Mouse (Mus musculus) CH12.LX (cell line): ENCODE measurements at regions not wholly inside any gene's neighbourhood (a gene's known extent, or its start where the extent isn't known, plus 50 kb on each side); places are given as distances from the start of the nearest gene placed in this dataset.

Experiments
- DNase-seq: peaks from one replicate; pipeline ENCODE4 v3.0.0-alpha.2; 2013; ENCODE audit errors: extremely low read depth
- H3K27ac ChIP-seq: 2 replicates; pipeline ENCODE4 v1.5.1; 2012; ENCODE audit warnings: low read depth, mild to moderate bottlenecking, control low read depth, moderate library complexity; ENCODE audit not compliant: insufficient read depth
- H3K27me3 ChIP-seq: replicated peaks from 2 replicates; pipeline ENCODE3; 2012; ENCODE audit warnings: inconsistent platforms
- H3K36me3 ChIP-seq, 2 experiments: replicated peaks in 1 of 2; 2 replicates each; pipeline versions ENCODE3 to v1.6.1; 2012; ENCODE audit warnings: inconsistent platforms in 1 of 2, low read length in 1 of 2, mild to moderate bottlenecking in 1 of 2, mixed read lengths in 1 of 2, moderate library complexity in 1 of 2; ENCODE audit not compliant: control insufficient read depth in 1 of 2, insufficient read depth in 1 of 2
- H3K4me1 ChIP-seq, 2 experiments: 2 replicates each; pipeline ENCODE4 v1.6.1; 2012; ENCODE audit warnings: inconsistent platforms in 1 of 2, moderate library complexity in 1 of 2; ENCODE audit not compliant: insufficient read depth in 2 of 2, control insufficient read depth in 1 of 2
- H3K4me2 ChIP-seq: 2 replicates; pipeline ENCODE4 v1.6.1; 2012; ENCODE audit warnings: low read depth, mild to moderate bottlenecking, control low read depth; ENCODE audit not compliant: poor library complexity, insufficient read depth, severe bottlenecking
- H3K4me3 ChIP-seq, 3 experiments: fragments of 150-350 bp in 1 of 3; sonication (generic) in 1 of 3; replicated peaks in 1 of 3; 2 replicates each; pipeline versions ENCODE3 to v1.5.1; 2011 to 2012; ENCODE audit warnings: low read depth in 2 of 3, low read length in 2 of 3, mild to moderate bottlenecking in 2 of 3, moderate library complexity in 2 of 3, control low read depth in 1 of 3, improper control_type of control experiment in 1 of 3, inconsistent platforms in 1 of 3, mixed read lengths in 1 of 3; ENCODE audit not compliant: poor library complexity in 1 of 3
- H3K79me2 ChIP-seq: replicated peaks from 2 replicates; pipeline ENCODE4 v1.6.1; 2012; ENCODE audit warnings: mild to moderate bottlenecking, moderate library complexity; ENCODE audit not compliant: control insufficient read depth, poor library complexity, insufficient read depth, severe bottlenecking; ENCODE audit errors: extremely low read depth
- H3K9ac ChIP-seq: 2 replicates; pipeline ENCODE4 v1.6.1; 2012; ENCODE audit warnings: low read depth, mild to moderate bottlenecking, control low read depth, moderate library complexity; ENCODE audit not compliant: insufficient read depth
- H3K9me3 ChIP-seq: replicated peaks from 2 replicates; pipeline ENCODE3; 2012; ENCODE audit warnings: low read length, inconsistent platforms, mixed read lengths
- BHLHE40 ChIP-seq: IDR thresholded peaks from 2 replicates; pipeline ENCODE4 v1.6.1; 2011; ENCODE audit warnings: mild to moderate bottlenecking, low read depth, low read length, improper control_type of control experiment
- CTCF ChIP-seq, 2 experiments: IDR thresholded peaks in 1 of 2; conservative IDR thresholded peaks in 1 of 2; 2 replicates each; pipeline ENCODE4 v1.5.1; 2011 to 2012; ENCODE audit warnings: low read depth in 2 of 2, low read length in 2 of 2, improper control_type of control experiment in 1 of 2, inconsistent platforms in 1 of 2, mild to moderate bottlenecking in 1 of 2, moderate library complexity in 1 of 2
- E2F4 ChIP-seq: IDR thresholded peaks from 2 replicates; pipeline ENCODE4 v1.6.1; 2011; ENCODE audit warnings: low read depth, low read length, improper control_type of control experiment; ENCODE audit not compliant: insufficient replicate concordance
- ETS1 ChIP-seq: conservative IDR thresholded peaks from 2 replicates; pipeline ENCODE4 v1.6.1; 2012; ENCODE audit warnings: low read depth, mild to moderate bottlenecking, inconsistent platforms, low read length, improper control_type of control experiment, moderate library complexity
- KAT2A ChIP-seq: IDR thresholded peaks from 2 replicates; pipeline ENCODE4 v1.6.1; 2012; ENCODE audit warnings: low read length, improper control_type of control experiment, inconsistent platforms; ENCODE audit not compliant: insufficient replicate concordance
- MEF2A ChIP-seq: IDR thresholded peaks from 2 replicates; pipeline ENCODE4 v1.6.1; 2014; ENCODE audit warnings: low read depth, mild to moderate bottlenecking, inconsistent platforms, low read length, improper control_type of control experiment, borderline replicate concordance
- MYC ChIP-seq: IDR thresholded peaks from 2 replicates; pipeline ENCODE4 v1.6.1; 2011; ENCODE audit warnings: low read depth, mild to moderate bottlenecking, improper control_type of control experiment, low read length
- NELFE ChIP-seq: IDR thresholded peaks from 2 replicates; pipeline ENCODE4 v1.6.1; 2011; ENCODE audit warnings: low read depth, low read length, improper control_type of control experiment
- POLR2A ChIP-seq: IDR thresholded peaks from 2 replicates; pipeline ENCODE4 v1.6.1; 2011; ENCODE audit warnings: low read depth, mild to moderate bottlenecking, improper control_type of control experiment, low read length
- RAD21 ChIP-seq: IDR thresholded peaks from 2 replicates; pipeline ENCODE4 v1.6.1; 2011; ENCODE audit warnings: low read depth, mild to moderate bottlenecking, low read length, improper control_type of control experiment, moderate library complexity
- TBP ChIP-seq: conservative IDR thresholded peaks from 2 replicates; pipeline ENCODE4 v1.6.1; 2011; ENCODE audit warnings: low read depth, low read length, improper control_type of control experiment
- USF1 ChIP-seq: IDR thresholded peaks from 2 replicates; pipeline ENCODE4 v1.6.1; 2014; ENCODE audit warnings: low read depth, mild to moderate bottlenecking, inconsistent platforms, low read length, improper control_type of control experiment
- USF2 ChIP-seq: conservative IDR thresholded peaks from 2 replicates; pipeline ENCODE4 v1.6.1; 2011; ENCODE audit warnings: low read depth, low read length, improper control_type of control experiment
- ZKSCAN1 ChIP-seq: IDR thresholded peaks from 2 replicates; pipeline ENCODE4 v1.6.1; 2012; ENCODE audit warnings: low read depth, inconsistent platforms, low read length, improper control_type of control experiment, borderline replicate concordance
- ZNF384 ChIP-seq: IDR thresholded peaks from 2 replicates; pipeline ENCODE4 v1.6.1; 2012; ENCODE audit warnings: low read depth, low read length, improper control_type of control experiment, inconsistent platforms
- dilution Hi-C: fragments of 300-500 bp; cut with MboI; formaldehyde crosslinking; loops from 2 replicates; pipeline ENCODE4 v1.14.3; 2020; ENCODE audit warnings: low sequenced_read_pairs; ENCODE audit not compliant: extremely low pct_unique_long_range_greater_than_20kb, extremely low pct_ligation_motif_present
- in situ Hi-C: fragments of 300-500 bp; cut with MboI; formaldehyde crosslinking; loops from 3 replicates; pipeline ENCODE4 v1.14.3; 2019; ENCODE audit warnings: low sequenced_read_pairs, low pct_ligation_motif_present, low pct_unique_long_range_greater_than_20kb, mixed read lengths

DNA sequence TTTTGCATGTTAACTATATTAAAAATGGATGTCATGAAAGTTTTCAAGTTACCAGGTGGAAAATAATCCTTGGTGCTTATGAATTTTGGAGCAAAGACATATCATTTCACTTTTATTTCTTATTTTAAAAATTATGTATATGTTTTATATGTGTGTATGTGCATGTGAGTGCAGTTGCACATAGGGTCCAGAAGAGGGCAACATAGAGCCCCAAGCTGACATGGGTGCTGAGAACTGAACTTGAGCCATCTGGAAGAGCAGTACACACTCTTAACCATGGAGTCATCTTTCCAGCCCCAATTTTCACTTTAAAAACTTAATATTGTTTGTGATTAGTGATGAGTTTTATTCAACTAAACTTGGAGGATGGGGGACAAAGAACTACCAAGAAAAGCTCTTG is 84.0 kb downstream of the Otud1 start:
- Histone ChIP-seq H3K9ac (no peak overlapping the region), H3K79me2 (no peaks in the 10 kb centered on the region), H3K27me3 (peaks cover 2% of the 10 kb centered on the region), H3K4me1 (no peaks in the 10 kb centered on the region), H3K27ac (no peak overlapping the region), H3K36me3 (no peaks in the 10 kb centered on the region), H3K4me2 (no peak overlapping the region), H3K4me3 (no peak overlapping the region), H3K9me3 (peaks cover 3% of the 10 kb centered on the region)
- no peak for DNase-seq
- dilution Hi-C loops (no loop called here), in situ Hi-C loops (no loop called here)
- TF ChIP-seq CTCF (conservative IDR thresholded peaks at IDR 0.05 in 1 of 2, IDR thresholded peaks at IDR 0.05 in 1 of 2; ENCODE audit: low read depth in 2 of 2, low read length in 2 of 2): peak in 1 of 2 experiments; percentile 10; a peak in 1 of 4 replicates
- no peak for TF ChIP-seq ZKSCAN1

DNA sequence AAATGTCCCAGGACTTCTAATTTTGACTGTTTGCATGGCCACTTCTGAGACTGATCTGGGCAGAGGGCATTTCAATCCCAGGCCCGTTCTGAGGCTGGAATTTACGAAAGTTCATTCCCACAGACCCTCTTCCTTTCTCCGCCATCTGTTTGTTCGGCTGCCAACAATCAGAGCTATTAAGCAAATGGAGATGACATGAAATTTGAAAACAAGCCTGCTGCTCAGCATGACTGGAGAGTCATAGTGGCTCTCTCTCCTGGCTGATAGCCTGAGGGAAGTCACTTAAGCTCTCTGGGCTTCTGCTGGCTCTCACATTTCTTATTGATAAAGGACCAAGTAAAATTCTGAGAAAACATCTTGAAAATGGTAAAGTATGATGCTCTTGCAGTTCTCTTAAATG is 85.9 kb downstream of the Otud1 start:
- in situ Hi-C loops (no loop called here), dilution Hi-C loops (no loop called here)
- no peak overlapping the region for H3K9ac ChIP-seq
- peaks cover 3% of the 10 kb centered on the region for H3K9me3 ChIP-seq
- no peak overlapping the region for H3K4me2 ChIP-seq
- no peaks in the 10 kb centered on the region for H3K36me3 ChIP-seq
- no peak overlapping the region for H3K27ac ChIP-seq
- TF ChIP-seq ZKSCAN1: no peak
- TF ChIP-seq ZNF384: no peak
- no peak for TF ChIP-seq USF1
- no peak for TF ChIP-seq POLR2A
- no peak for TF ChIP-seq MYC
- no peak for TF ChIP-seq ETS1
- no peak for TF ChIP-seq MEF2A
- no peak for TF ChIP-seq RAD21
- no peak for TF ChIP-seq BHLHE40
- TF ChIP-seq KAT2A: no peak
- no peak for TF ChIP-seq NELFE
- H3K4me3 ChIP-seq: no peak overlapping the region
- no peaks in the 10 kb centered on the region for H3K4me1 ChIP-seq
- no peak for DNase-seq
- no peaks in the 10 kb centered on the region for H3K27me3 ChIP-seq
- no peaks in the 10 kb centered on the region for H3K79me2 ChIP-seq

DNA sequence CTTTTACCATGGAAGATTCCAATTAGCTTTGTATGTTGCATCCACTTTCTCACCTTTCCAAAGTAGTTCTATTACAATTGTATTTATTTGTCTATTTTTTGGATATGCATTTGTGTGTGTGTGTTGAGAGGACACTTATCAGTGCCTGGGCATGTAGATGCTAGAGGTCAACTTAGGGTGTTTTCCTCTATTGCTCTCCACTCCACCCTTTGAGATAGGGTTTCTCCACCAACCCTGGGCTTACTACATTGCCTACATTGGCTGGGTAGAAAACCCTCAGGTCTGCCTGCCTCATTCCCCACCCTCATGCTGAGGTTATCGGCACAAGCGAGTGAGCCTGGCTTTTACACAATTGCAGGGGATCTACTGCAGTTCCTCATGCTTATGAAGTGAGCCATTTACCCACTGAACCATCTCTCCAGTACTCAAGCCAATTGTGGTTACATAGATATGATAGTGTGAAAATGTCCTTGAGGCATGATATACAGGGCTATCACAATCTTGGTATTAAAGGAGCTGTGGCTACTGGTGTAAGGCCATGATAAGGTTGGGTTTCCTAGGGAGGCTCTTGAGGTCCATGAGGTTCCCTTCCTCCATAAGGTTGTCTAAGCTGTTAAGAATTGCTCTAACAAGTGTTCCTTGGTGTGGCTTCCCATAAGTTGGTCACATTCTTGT is 87.6 kb downstream of the Otud1 start:
- no peak overlapping the region for H3K27ac ChIP-seq
- DNase-seq: no peak
- no peaks in the 10 kb centered on the region for H3K79me2 ChIP-seq
- H3K4me2 ChIP-seq: no peak overlapping the region
- H3K9ac ChIP-seq: no peak overlapping the region
- no peak for TF ChIP-seq BHLHE40
- no peak for TF ChIP-seq USF2
- no peak for TF ChIP-seq TBP
- no peak for TF ChIP-seq E2F4
- no peak for TF ChIP-seq CTCF (conservative IDR thresholded peaks at IDR 0.05 in 1 of 2, IDR thresholded peaks at IDR 0.05 in 1 of 2; ENCODE audit: low read depth in 2 of 2, low read length in 2 of 2)
- H3K4me3 ChIP-seq: no peak overlapping the region
- peaks cover 3% of the 10 kb centered on the region for H3K9me3 ChIP-seq
- in situ Hi-C loops: no loop called here
- no peaks in the 10 kb centered on the region for H3K27me3 ChIP-seq
- no peaks in the 10 kb centered on the region for H3K36me3 ChIP-seq
- dilution Hi-C loops: no loop called here
- no peaks in the 10 kb centered on the region for H3K4me1 ChIP-seq
